Mouse (Mus musculus): ENCODE measurements around the gene Bola1.
"Not testable (repeated sequence)": the region's sequence is repeated elsewhere in the genome, so short reads cannot be mapped to it uniquely, and the experiment has no call there.

The Bola1 gene

DNA sequence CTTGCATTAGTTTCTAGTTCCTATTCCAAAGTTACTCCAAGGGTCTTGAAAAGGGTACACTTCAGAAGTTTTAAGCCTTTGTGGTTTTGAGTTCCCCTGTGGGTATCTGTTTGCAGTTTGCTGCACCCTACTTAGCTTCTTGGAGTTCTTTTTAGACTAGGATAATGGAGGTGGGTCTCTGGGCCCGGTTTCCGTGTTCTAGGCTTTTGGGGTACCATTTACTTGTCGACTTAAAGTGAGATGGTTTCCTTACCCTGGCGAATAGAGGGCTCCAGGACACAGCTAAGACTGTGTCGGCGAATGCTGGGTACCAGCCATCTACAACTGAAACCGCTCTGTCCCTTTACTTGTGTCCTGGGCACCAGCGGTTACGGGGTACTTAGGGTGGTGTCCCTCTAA is 2.1 kb upstream of the Bola1 start:
- DNase-seq, result no peak

GRCm38 (mm10) chr3:96220765-96221639 is 1.5 kb upstream of the Bola1 start, which contains the start of the genes Hist2h2ac and Hist2h2be:
Gene Hist2h2ac, minus strand, starts transcription at chr3:96220880.
Gene Hist2h2be, plus strand, starts transcription at chr3:96221119.
- peak; percentile 86 to 89 for DNase-seq

- not testable (repeated sequence) for DNase-seq
Observed at GRCm38 (mm10) chr3:96220131-96220764, 739 bp upstream of the Bola1 start.

DNA sequence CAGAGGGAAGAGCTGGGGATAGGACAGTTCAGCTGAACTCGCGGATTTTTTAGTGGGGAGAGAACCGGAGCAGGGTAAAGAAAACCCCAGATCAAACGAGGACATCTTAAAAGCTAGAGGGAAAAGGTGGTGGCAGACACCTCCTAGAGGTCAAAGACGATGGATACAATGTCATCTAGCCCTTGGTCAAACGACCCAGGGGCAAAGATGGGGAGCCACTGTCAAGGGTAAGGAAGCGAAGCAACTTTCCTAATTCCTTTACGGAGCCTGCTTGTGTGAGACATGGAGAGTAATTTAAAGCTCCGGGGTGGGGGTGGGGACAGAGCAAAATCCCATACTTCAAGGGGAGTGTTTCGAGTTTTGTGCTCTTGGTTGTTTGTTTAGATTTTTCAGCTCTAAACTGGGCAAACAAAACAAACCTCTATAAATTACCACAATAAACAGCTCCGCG is 293 bp downstream of the Bola1 start:
- peak; percentile 64 for DNase-seq

DNA sequence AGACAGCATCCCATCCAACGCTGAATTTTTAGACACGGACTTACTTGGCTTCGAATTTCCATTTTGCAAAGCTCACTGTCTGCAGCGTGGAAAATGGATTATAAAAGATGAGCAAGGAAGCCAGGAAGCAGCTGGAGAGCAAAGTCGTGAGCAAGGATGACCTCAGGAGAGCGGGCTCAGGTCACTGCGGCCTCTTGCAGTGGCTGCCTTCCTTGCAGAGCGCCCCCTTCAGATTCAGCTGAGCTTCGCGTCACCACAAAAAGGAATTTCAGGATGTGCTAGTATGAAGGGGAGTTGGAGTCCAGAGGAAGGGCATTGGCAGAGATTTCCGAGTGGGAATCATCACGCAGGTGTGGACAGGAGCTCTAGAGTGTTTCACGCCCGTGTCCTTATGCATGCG is 10.3 kb downstream of the Bola1 start:
- DNase-seq, result no peak

- no peak for DNase-seq
Observed at GRCm38 (mm10) chr3:96207819-96208218, 11.7 kb downstream of the Bola1 start.

- peak in 1 of 2 experiments; percentile 41 for DNase-seq
Observed at GRCm38 (mm10) chr3:96199731-96200130, 19.8 kb downstream of the Bola1 start.

- not testable (repeated sequence) for DNase-seq
Observed at GRCm38 (mm10) chr3:96198601-96199251, 20.8 kb downstream of the Bola1 start.

- peak; percentile 49 to 59 for DNase-seq
Observed at GRCm38 (mm10) chr3:96198181-96198580, 21.3 kb downstream of the Bola1 start.

DNA sequence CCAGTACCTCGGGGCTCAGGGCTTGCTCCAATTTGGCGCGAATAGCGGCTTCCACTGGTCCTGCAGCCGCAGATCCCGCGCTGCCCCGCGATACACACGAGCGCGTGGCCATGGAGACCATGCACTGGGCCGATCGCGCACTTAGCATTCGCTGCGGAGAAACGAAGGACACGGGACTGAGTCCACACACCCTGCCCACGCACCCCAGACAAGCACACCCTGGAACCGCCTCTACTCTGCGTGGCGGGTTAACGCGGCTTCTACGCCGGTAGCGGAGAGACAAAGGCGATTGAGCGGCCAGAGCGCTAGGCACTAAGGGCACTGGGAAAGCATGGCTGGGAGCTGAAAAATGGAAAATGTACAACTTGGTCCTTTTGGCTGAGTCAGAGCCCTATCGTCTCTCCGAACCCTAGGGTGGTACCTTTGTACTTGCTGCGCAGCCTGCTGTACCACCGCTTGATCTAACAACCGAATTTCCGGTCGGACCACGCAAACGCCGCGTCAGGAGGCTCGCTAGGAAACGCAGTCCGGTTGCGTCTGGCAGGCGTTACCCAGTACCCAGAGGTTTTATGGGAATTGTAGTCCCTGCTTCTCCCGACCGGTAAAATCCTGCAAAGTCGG is 22.3 kb downstream of the Bola1 start:
- peak; percentile 84 for DNase-seq

GRCm38 (mm10) chr3:96196437-96197128 is 22.9 kb downstream of the Bola1 start:
- no peak for DNase-seq

DNA sequence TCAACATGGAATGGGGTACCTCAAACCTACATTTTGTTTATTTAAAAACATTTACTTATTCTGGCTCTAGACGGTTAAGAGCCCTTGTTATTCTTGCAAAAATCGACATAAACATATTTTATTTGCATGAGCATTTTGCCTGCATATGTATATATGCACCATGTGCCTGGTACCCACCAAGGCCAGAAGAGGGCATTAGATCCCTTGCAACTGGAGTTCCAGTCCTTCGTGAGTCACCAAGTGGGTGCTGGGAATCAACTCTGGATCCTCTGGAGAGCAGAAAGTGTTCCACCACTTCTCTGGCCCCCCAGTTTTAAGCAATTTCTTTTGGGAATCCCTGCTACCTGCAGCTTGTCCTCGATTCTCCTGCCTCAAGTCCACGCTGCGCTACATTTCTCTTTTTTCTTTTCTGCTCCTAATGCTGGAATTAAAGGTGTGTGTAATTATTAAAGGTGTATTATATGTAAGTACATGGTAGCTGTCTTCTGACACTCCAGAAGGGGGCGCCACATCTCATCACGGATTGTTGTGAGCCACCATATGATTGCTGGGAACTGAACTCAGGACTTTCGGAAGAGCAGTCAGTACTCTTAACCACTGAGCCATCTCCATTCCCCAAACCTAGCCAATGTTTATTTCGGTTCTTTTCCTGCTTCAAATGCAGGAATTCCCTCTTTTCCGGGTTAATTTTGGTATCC is 23.7 kb downstream of the Bola1 start:
- DNase-seq, result peak in 1 of 2 experiments; percentile 29

- peak in 1 of 2 experiments; percentile 27 for DNase-seq
Observed at GRCm38 (mm10) chr3:96194966-96195365, 24.5 kb downstream of the Bola1 start.

DNA sequence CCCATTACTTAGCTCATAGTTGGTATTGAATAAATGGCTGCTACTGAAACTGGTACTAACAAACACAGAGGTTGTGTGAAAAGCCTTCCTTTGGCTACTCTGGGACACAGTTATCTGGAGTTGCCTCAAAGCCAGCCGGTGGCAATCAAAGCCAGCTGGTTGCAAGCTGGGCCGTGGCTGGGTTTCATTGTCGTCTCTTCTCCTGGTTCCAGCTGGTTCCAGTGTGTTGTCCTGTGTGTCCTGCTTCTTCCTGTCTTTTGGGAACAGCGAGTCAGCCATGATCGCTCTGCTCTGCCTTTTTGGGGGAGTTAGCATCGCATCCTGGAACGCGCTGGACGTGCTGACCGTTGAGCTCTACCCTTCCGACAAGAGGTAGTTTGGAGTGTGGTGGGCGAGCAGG is 26.5 kb downstream of the Bola1 start:
- no peak for DNase-seq

DNA sequence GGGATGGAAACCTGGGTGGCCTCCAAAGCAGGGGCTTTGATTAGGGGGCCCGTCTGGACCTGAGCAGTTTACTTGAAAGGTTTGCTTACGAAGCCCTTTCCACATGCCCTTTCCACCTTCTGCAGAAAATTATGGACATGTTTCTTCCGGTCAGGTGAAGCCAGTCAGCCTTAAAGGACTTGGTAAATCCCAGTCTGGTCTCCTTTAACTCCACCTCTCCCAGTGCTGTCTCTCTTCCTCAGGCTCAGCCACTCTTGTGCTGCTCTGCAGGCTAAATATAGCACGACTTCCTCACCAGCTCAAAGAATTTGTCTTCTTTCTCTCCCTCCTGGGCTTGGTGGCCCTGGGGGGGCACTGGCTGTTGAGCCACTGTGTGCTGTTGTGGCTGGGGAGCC is 37.1 kb downstream of the Bola1 start:
- no peak for DNase-seq

GRCm38 (mm10) chr3:96181510-96182381 is 37.8 kb downstream of the Bola1 start:
- DNase-seq, result no peak

DNA sequence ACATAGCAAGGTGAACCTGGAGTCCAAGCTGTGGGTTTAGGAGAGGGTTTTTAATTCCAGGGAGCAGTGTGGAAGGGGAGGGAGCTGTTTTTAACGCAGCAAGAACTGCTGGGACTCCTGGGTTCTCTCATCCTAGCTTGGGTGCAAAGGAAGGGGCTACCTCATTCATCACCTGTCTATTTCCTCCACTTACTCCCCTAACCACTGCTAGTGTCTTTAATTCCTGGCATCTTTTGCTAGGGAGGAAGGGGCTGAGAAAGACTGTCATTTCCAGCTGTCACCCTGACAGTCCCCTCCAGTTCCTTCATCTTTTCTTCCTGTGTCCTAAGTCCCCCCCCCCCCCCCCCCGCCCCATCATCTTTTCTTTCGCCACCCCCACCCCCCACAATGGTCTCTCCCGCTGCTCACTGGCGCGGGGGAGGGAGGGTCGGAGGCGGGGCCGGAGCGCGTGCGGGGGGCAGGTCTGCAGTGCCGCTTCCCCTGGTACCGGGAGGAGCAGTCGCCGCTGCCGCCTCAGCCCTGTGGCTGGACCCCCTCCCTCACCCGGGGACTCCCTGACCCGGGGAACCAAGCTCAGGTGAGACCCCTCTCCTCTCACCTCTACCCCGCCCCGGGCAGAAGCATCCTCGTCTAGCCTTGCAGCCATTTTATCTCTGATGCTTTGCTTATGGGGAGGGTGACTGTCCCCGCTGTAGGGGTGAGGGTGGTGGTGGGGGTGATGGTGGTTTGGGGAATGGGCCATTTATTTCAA is 38.6 kb downstream of the Bola1 start, which contains the start of gene Sv2a:
TSS of gene Sv2a (plus strand) at position 425 of the 751 bp plus-strand sequence.
- peak; percentile 72 to 73 for DNase-seq

DNA sequence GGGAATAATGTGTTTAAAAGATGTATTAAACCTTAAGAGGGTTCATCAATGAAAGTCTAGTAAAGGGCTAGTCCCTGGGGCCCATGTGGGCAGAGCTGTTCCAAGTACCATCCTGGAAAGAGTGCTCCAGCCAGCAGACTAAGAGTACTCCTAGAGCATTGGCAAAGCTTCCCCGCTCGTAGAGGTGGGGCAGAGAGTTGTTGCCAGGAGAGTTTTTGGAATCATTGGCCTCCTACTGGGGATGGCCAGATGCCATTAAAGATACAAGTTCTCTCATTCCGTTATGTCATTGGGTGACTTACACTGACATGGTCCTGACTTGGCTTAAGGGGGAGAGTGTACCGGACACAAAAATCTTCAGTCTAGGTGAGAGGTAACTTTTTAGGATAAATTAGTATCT is 40.0 kb downstream of the Bola1 start:
- DNase-seq, result no peak

DNA sequence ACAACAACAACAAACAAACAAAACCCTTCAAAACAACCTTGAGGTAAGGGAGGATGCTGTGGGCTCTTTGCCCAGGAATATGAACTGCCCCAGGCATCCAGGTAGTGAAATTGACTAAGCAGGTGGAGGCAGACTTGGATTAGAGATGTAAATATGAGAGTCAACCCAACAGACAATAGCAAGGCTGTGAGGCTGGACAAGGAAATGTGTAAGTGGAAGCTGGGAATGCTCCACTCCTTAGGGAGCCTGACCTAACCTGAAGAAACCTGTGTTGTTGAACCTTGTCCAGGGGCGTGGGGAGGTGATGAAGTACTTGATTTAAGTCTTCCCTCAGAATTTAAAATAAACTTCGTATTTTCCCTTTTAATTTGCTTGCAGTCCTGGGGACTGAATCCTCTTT is 40.6 kb downstream of the Bola1 start:
- DNase-seq, result no peak

GRCm38 (mm10) chr3:96178427-96178826 is 41.1 kb downstream of the Bola1 start:
- no peak for DNase-seq
